Mouse (Mus musculus) cerebellum, postnatal 25 days (tissue): Measurements from ENCODE around the gene Med12l.
A peak's percentile ranks its signal among the peaks of the same experiment; 100 is the strongest.

Experiments used
- DNase-seq, 2 experiments: peaks; one replicate each; pipeline ENCODE4 v3.0.0; 2021; ENCODE audit warnings: mixed read lengths in 2 of 2

Gene Med12l

GRCm38 (mm10) chr3:59341647-59342427 lies 336.2 kb downstream of the Med12l start:
- no peak for DNase-seq

- DNase-seq, result peak; percentile 62 to 73
Measured at GRCm38 (mm10) chr3:59343026-59343425, 337.4 kb downstream of the Med12l start.

GRCm38 (mm10) chr3:59344065-59344905 lies 338.7 kb downstream of the Med12l start, which contains the start of gene Igsf10:
TSS of gene Igsf10 (minus strand) at chr3:59344394.
- peak; percentile 58 to 59 for DNase-seq

- no peak for DNase-seq
Measured at GRCm38 (mm10) chr3:59351768-59352167, 346.1 kb downstream of the Med12l start.

GRCm38 (mm10) chr3:59354156-59354555 lies 348.5 kb downstream of the Med12l start:
- no peak for DNase-seq

- no peak for DNase-seq
Measured at GRCm38 (mm10) chr3:59360102-59360501, 354.5 kb downstream of the Med12l start.

GRCm38 (mm10) chr3:59361895-59362294 lies 356.3 kb downstream of the Med12l start:
- no peak for DNase-seq
